Mouse (Mus musculus): ENCODE measurements around the gene Cfap97d1. TPM values are rescaled to one million over a fixed set of nuclear protein-coding genes. Genes with fewer than 3 reads are reported as not detected.
A peak's percentile ranks its signal among the peaks of the same experiment; 100 is the strongest.

Gene Cfap97d1
- polyA plus RNA-seq, 1 experiment from 2014 or later = not detected

GRCm38 (mm10) chr11:101985990-101986389 lies 1.9 kb downstream of the Cfap97d1 start:
- POLR2A ChIA-PET = no interaction called here
- ATAC-seq = no peak
- in situ Hi-C loops (cut with MboI; ENCODE audit: low pct_unique_long_range_greater_than_20kb) = no loop called here
- TF ChIP-seq CTCF (IDR thresholded peaks at IDR 0.05) = peak; percentile 94
- CTCF ChIA-PET = interaction anchor here (0.8 to 5.0 kb wide), 8 partner anchors 13 to 107 kb away, joined by 3 to 45 read pairs (median 3); partner anchors contain the start of gene Cd300lg
- DNase-seq (ENCODE audit: low read depth, low spot score) = no peak
- no peaks in the 10 kb centered on the region for H3K27me3 ChIP-seq

DNA sequence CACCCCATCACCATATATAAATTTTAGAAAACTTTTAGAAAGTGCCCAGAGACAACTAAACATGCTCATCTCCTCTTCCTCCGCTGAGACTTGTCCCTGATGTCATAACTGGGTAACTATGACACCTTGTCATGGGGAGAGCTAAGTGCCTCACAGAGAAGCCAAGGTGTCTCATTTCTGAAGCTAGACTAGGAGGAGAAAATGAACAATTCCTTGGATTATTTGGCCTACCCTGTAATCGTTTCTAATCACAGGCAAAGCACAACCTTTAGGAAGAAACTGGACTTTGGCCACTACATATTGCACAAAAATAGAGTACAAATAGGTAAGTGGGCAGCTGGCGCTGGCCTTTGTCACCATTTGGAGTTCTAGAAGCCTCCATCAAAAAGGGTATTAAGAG lies 2.8 kb downstream of the Cfap97d1 start, which contains the start of gene Dusp3:
Gene Dusp3 (minus strand): TSS at position 101 of the 400 bp plus-strand sequence.
- in situ Hi-C loops (cut with MboI; ENCODE audit: low pct_unique_long_range_greater_than_20kb) = no loop called here
- CTCF ChIA-PET = interaction anchor here (0.8 to 5.0 kb wide), 4 partner anchors 9 to 64 kb away, joined by 3 to 45 read pairs (median 10); partner anchors contain the start of gene Cd300lg
- TF ChIP-seq CTCF (IDR thresholded peaks at IDR 0.05) = no peak
- peaks cover 7% of the 10 kb centered on the region for H3K27me3 ChIP-seq
- no peak for ATAC-seq
- POLR2A ChIA-PET = no interaction called here
- no peak for DNase-seq (ENCODE audit: low read depth, low spot score)

- ChIA-PET CTCF (interaction anchor here (1.4 kb wide), 1 partner anchor 149 kb away, joined by 3 read pairs; no protein-coding TSS in a partner anchor), POLR2A (interaction anchor here (1.0 kb wide), 1 partner anchor 11 kb away, joined by 3 read pairs; no protein-coding TSS in a partner anchor)
- in situ Hi-C loops (cut with MboI; ENCODE audit: low pct_unique_long_range_greater_than_20kb) = no loop called here
- DNase-seq (ENCODE audit: low read depth, low spot score) (no peak), ATAC-seq (no peak)
- TF ChIP-seq CTCF (IDR thresholded peaks at IDR 0.05) = no peak
- H3K27me3 ChIP-seq = peaks cover 7% of the 10 kb centered on the region
These were observed 6.2 kb downstream of the Cfap97d1 start for GRCm38 (mm10) chr11:101990244-101990643.

DNA sequence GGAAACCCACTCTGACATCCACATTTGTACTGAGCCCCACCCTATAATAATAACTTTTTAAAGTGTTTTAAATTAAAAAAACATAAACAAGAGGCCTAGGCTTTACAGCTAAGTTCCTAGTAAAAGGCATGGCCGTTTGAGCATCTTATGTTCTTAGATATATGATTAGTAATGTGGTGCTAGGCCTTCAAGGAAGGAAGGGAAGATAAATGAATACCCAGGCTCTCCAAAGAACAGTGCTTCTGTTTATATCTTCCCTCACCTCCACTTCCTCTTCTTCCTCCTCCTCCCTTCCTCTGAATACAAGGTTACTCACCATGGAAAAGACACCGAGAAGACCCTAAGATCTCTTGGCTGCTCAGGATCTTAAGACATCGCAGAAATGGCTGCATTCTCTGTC lies 7.7 kb downstream of the Cfap97d1 start:
- POLR2A ChIA-PET = no interaction called here
- no peak for ATAC-seq
- in situ Hi-C loops (cut with MboI; ENCODE audit: low pct_unique_long_range_greater_than_20kb) = no loop called here
- no peak for TF ChIP-seq CTCF (IDR thresholded peaks at IDR 0.05)
- peaks cover 7% of the 10 kb centered on the region for H3K27me3 ChIP-seq
- no peak for DNase-seq (ENCODE audit: low read depth, low spot score)
- CTCF ChIA-PET = interaction anchor here (1.4 to 1.6 kb wide), 2 partner anchors 49 to 147 kb away, joined by 3 to 4 read pairs; no protein-coding TSS in a partner anchor

DNA sequence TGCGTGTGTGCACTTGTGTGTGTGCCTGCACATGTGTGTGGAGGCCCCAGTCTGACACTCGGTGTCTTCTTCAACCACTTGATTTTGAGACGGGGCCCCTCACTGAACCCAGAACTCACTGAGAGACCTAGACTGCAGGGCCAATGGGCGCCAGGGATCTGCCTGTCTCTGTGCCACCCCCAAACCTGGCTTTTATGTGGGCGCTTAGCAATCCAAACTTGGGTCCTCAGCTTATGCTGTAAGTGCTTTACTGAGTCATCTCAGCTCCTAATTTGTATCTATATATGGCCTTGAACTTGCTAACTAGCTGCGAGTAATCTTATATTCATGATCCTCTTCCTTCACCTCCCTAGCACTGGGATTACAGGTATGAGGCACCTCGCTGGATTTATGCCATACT lies 8.3 kb downstream of the Cfap97d1 start:
- in situ Hi-C loops (cut with MboI; ENCODE audit: low pct_unique_long_range_greater_than_20kb) = no loop called here
- ChIA-PET POLR2A (no interaction called here), CTCF (interaction anchor here (1.6 kb wide), 1 partner anchor 48 kb away, joined by 4 read pairs; no protein-coding TSS in a partner anchor)
- ATAC-seq (no peak), DNase-seq (ENCODE audit: low read depth, low spot score) (no peak)
- TF ChIP-seq CTCF (IDR thresholded peaks at IDR 0.05) = no peak
- H3K27me3 ChIP-seq = peaks cover 7% of the 10 kb centered on the region

- H3K27me3 ChIP-seq = peaks cover 7% of the 10 kb centered on the region
- in situ Hi-C loops (cut with MboI; ENCODE audit: low pct_unique_long_range_greater_than_20kb) = no loop called here
- POLR2A ChIA-PET = no interaction called here
- no peak for TF ChIP-seq CTCF (IDR thresholded peaks at IDR 0.05)
- CTCF ChIA-PET = interaction anchor here (1.0 to 1.7 kb wide), 2 partner anchors 46 to 66 kb away, joined by 3 to 7 read pairs; partner anchors contain the start of gene Cd300lg
- ATAC-seq = no peak
- no peak for DNase-seq (ENCODE audit: low read depth, low spot score)
These were observed 10.0 kb downstream of the Cfap97d1 start for GRCm38 (mm10) chr11:101994100-101994499.

DNA sequence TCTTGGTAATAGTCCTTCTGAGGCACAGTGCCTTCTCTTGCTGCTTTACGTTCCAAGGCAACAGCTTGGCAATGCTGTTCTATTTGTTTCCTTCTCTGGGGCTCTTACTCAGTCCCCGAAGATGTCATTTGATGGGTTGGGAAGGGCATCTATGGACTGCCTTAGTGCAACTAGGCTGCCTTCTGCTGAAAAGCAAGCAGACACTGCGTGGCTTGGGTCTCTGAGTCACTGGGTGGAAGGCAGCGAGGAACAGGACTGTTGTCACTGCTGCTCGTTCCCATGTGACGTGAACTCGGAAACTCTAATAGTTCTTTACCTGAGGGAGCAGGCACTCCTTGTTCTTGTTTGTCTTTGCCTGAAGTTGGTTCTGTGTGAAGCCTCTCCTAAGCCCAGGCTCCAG lies 11.9 kb downstream of the Cfap97d1 start:
- in situ Hi-C loops (cut with MboI; ENCODE audit: low pct_unique_long_range_greater_than_20kb) = loop anchor here (5.0 kb wide), 1 partner anchor 41 kb away; no protein-coding TSS in a partner anchor
- no peak for ATAC-seq
- ChIA-PET POLR2A (no interaction called here), CTCF (interaction anchor here (1.4 to 6.3 kb wide), 2 partner anchors 9 to 45 kb away, joined by 4 to 31 read pairs; partner anchors contain the start of genes Cd300lg and Dusp3)
- no peak for TF ChIP-seq CTCF (IDR thresholded peaks at IDR 0.05)
- no peak for DNase-seq (ENCODE audit: low read depth, low spot score)
- peaks cover 7% of the 10 kb centered on the region for H3K27me3 ChIP-seq

DNA sequence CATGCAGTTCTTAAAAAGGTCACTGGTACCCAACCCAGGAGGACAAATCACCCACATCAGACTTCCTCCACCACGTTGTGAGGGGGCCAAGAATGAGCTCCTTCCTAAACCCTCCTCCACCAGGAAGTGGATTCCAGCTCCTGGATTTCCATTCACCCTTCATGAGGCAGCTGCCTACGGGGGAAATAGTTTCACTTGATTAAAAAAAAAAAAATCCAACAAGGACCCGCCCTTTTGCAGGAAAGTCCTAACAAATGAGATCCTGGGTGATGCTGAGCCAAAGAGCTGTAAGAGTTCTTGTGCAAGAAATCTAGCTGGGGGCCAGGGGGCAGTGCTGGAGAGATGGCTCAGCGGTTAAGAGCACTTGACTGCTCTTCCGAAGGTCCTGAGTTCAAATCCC lies 14.2 kb downstream of the Cfap97d1 start:
- ChIA-PET POLR2A (no interaction called here), CTCF (interaction anchor here (0.7 to 6.3 kb wide), 4 partner anchors 12 to 42 kb away, joined by 3 to 31 read pairs (median 9); partner anchors contain the start of genes Cd300lg and Dusp3)
- no peak for ATAC-seq
- DNase-seq (ENCODE audit: low read depth, low spot score) = no peak
- no peaks in the 10 kb centered on the region for H3K27me3 ChIP-seq
- in situ Hi-C loops (cut with MboI; ENCODE audit: low pct_unique_long_range_greater_than_20kb) = loop anchor here (5.0 kb wide), 1 partner anchor 39 kb away; no protein-coding TSS in a partner anchor
- no peak for TF ChIP-seq CTCF (IDR thresholded peaks at IDR 0.05)

GRCm38 (mm10) chr11:101999466-101999865 lies 15.4 kb downstream of the Cfap97d1 start:
- no peak for DNase-seq (ENCODE audit: low read depth, low spot score)
- POLR2A ChIA-PET = interaction anchor here (0.8 kb wide), 1 partner anchor 16 kb away, joined by 10 read pairs; no protein-coding TSS in a partner anchor
- H3K27me3 ChIP-seq = no peaks in the 10 kb centered on the region
- no peak for TF ChIP-seq CTCF (IDR thresholded peaks at IDR 0.05)
- in situ Hi-C loops (cut with MboI; ENCODE audit: low pct_unique_long_range_greater_than_20kb) = loop anchor here (5.0 kb wide), 1 partner anchor 38 kb away; no protein-coding TSS in a partner anchor
- no peak for ATAC-seq
- CTCF ChIA-PET = interaction anchor here (2.0 to 6.3 kb wide), 3 partner anchors 12 to 41 kb away, joined by 4 to 31 read pairs (median 15); partner anchors contain the start of genes Cd300lg and Dusp3

- CTCF ChIA-PET = no interaction called here
- POLR2A ChIA-PET = no interaction called here
- DNase-seq (ENCODE audit: low read depth, low spot score) (no peak), ATAC-seq (no peak)
- no peaks in the 10 kb centered on the region for H3K27me3 ChIP-seq
- in situ Hi-C loops (cut with MboI; ENCODE audit: low pct_unique_long_range_greater_than_20kb) = no loop called here
- no peak for TF ChIP-seq CTCF (IDR thresholded peaks at IDR 0.05)
These were observed 20.2 kb downstream of the Cfap97d1 start for GRCm38 (mm10) chr11:102004251-102004650.

GRCm38 (mm10) chr11:102006271-102006670 lies 22.2 kb downstream of the Cfap97d1 start:
- no peak for DNase-seq (ENCODE audit: low read depth, low spot score)
- ChIA-PET POLR2A (no interaction called here), CTCF (no interaction called here)
- TF ChIP-seq CTCF (IDR thresholded peaks at IDR 0.05) = no peak
- H3K27me3 ChIP-seq = no peaks in the 10 kb centered on the region
- in situ Hi-C loops (cut with MboI; ENCODE audit: low pct_unique_long_range_greater_than_20kb) = no loop called here
- no peak for ATAC-seq

Measured in Patski (cell line).